Mouse (Mus musculus): ENCODE results near the gene Sh3bp4.
A peak's percentile ranks its signal among the peaks of the same experiment; 100 is the strongest.

Gene Sh3bp4

DNA sequence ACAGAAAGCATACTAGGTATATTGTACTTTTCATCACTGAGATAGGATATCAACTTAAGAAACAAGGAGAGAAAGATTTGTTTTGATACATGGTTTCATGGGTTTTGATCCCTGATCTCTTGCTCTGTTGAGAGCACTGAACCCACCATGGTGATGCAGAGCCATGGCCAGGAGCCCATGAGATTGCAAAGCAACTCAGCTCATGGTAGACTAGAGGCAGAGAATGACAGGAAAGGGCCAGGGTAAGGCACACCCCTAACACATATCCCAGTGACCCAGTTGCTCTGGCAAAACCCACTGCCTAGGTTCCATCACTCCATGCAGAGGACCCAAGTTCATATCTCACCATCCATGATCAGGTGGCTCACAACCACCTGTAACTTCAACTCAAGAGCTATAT, 114.6 kb downstream of the Sh3bp4 start:
- no peak for DNase-seq (ENCODE audit: low read depth, low spot score)

- DNase-seq (ENCODE audit: low read depth, low spot score), result no peak
Observed at GRCm38 (mm10) chr1:89187441-89187840, 117.2 kb downstream of the Sh3bp4 start.

- DNase-seq (ENCODE audit: low read depth, low spot score), result peak; percentile 61
Observed at GRCm38 (mm10) chr1:89188091-89188490, 117.9 kb downstream of the Sh3bp4 start.

DNA sequence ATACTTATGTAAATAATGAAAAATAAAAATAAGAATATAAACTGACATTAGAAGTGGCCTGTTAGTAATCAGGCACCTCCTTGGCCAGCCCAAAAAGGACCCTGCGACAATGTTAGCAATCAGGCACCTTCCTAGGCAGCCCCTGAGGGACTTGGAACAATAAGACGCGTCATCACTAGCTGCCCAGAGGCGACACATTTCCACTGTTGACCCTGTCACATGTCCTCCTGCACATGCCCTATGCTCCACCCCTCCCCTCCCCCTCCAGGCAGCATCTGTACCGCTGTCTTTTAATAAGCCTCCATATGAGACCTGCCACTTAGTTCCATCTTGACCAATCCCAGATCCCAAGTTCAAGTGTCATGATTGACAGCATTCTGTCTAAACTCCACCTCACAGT, 119.0 kb downstream of the Sh3bp4 start:
- peak; percentile 92 for DNase-seq (ENCODE audit: low read depth, low spot score)

DNA sequence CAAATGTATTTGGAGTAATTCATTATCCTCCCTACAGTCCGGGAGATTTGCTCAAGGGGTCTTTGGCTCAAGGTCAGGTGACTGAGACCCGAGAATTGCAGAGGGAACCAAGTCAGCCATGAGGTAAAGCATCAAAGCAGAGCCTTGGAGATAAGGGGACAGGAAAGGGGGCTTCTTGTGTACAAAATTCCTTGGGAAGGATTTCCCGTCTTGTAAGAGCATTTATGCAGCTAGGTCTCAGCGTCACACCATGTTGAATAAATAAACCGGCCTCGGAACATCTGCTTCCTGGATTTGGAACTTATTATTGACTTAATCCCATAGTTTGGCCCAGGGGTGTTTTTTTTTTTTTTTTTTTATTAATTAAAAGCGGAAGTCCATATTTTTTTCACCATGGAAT, 120.4 kb downstream of the Sh3bp4 start:
- DNase-seq (ENCODE audit: low read depth, low spot score), result peak; percentile 24

DNA sequence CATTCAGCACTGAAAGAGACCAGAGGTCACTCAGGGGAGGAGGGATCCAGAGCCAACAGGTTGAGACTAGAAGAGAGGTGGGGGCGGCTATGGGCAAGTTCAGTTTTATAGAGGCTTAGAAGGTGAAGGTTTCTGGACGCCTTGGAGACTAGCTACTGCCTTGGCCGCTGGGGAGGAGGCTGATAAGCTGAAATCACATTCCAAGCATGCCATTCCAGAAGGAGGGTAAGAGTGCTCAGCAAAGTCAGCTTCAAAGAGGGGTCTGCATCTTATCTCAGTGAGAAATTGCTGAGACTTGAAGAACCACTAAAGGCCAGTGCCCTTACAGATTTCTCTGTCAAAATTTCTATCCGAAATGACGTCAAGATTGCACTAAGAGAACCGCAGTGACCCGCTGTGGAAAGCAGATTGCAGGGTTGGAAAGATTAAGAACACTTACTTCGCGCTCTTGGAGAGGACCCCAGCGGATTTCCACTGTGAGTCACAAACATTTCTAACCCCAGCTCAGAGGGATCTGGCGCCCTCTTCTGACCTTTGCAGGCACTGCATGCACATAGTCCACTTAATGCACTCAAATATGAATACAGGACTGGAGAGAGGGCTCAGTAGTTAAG, 121.0 kb downstream of the Sh3bp4 start:
- DNase-seq (ENCODE audit: low read depth, low spot score), result peak; percentile 92

DNA sequence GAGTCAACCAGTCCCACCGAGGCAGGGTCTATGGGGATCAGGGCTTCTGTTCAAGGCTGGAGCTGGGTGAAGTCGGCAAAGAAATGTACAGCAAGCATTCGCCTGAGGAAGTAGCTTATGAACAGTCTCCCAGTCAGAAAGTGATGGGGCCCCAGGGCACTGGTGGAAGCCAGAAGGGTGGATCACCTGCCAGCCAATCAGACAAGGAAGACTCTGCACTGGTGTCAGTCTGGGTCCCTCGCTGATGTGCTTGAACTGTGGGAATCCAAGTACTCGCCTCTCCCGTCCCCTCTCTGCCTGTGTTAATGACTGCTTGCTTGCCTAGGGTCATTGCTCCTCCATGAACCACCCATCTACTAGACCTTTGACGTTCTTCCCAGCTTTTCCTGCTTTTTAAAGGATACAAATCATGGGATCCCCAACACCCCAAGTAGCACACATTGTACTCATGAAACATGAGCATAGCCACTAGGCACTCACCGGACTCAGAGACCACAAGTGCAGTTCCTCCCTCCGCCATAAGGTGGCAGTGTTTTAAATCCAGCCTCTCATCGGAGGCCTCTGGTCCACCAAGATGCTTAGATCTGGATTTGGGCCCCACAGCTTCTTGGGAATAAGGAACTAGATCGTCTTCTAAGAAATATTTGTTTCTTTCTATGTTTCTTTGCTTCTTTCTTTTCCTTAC, 122.5 kb downstream of the Sh3bp4 start:
- DNase-seq (ENCODE audit: low read depth, low spot score), result peak; percentile 67

GRCm38 (mm10) chr1:89193576-89193975, 123.4 kb downstream of the Sh3bp4 start:
- no peak for DNase-seq (ENCODE audit: low read depth, low spot score)

DNA sequence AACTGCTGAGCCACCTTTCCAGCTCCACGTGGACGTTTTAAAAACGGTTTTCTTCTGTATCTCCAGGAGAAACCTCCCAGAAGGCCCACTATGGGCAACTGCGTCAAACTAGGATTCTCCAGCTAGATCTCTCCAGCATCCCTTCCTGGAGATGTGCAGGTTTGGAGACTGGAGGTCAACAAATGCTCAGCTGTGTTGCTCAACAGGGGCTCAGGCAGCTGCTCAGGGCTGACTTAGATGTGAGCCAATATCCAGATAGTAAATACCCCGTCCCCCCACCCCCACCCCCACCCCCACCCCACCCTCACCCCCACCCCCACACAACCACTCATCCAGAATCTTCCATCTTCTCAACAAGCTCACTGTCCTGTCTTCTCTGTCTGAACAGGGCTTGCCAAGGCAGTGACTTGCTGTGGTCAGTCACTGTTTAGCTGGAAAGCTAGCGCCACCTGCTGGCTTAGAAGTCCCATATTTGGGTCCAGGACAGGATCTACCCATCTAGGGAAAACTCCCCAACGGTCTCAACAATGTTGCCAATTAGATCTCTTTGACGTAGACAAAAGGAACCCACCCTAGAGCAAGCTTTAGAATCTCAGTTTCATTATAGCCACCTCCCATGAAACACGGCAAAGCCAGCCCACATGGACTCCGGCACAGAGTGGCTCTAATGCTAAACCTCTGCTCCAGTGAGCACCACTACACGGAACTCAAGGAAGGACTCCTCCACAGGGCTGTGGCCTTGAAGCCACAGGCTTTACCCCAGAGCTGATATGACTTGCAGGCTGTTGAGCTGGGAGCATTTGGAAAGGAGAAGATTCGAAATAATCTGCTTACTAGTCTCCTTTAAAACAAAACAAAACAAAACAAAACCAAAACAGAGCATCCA, 125.9 kb downstream of the Sh3bp4 start:
- peak; percentile 77 for DNase-seq (ENCODE audit: low read depth, low spot score)
